Mouse (Mus musculus): ENCODE data around the gene Amacr. TPM values are rescaled to one million over a fixed set of nuclear protein-coding genes. Genes with fewer than 3 reads are reported as not detected.

Amacr gene
- polyA plus RNA-seq, 1 experiment from 2014 or later = 14.3 TPM

GRCm38 (mm10) chr15:10952760-10953305 is 28.7 kb upstream of the Amacr start:
- Histone ChIP-seq H3K9ac (no peak overlapping the region), H3K9me3 (ENCODE audit: low read depth, low read length) (no peaks in the 10 kb centered on the region), H3K4me3 (ENCODE audit: low read depth, low read length) (no peak overlapping the region), H3K36me3 (ENCODE audit: insufficient read depth) (no peaks in the 10 kb centered on the region), H3K4me1 (ENCODE audit: insufficient read depth) (no peaks in the 10 kb centered on the region), H3K4me2 (no peak overlapping the region), H3K27ac (ENCODE audit: low read depth) (no peak overlapping the region), H3K27me3 (ENCODE audit: insufficient read depth, low read length) (no peaks in the 10 kb centered on the region)
- ATAC-seq (ENCODE audit: insufficient read depth) = no peak
- TF ChIP-seq CTCF (IDR thresholded peaks at IDR 0.05; ENCODE audit: low read depth) = no peak
- DNase-seq = peak; percentile 11
- WGBS = 41% methylated on average over 4 of the region's 4 CpGs

GRCm38 (mm10) chr15:10953465-10953864 is 28.1 kb upstream of the Amacr start:
- no peaks in the 10 kb centered on the region for H3K9me3 ChIP-seq (ENCODE audit: low read depth, low read length)
- no peak overlapping the region for H3K27ac ChIP-seq (ENCODE audit: low read depth)
- no peaks in the 10 kb centered on the region for H3K27me3 ChIP-seq (ENCODE audit: insufficient read depth, low read length)
- H3K9ac ChIP-seq = no peak overlapping the region
- WGBS = 81% methylated on average over 1 of the region's 1 CpGs
- no peaks in the 10 kb centered on the region for H3K4me1 ChIP-seq (ENCODE audit: insufficient read depth)
- ATAC-seq (ENCODE audit: insufficient read depth) (no peak), DNase-seq (no peak)
- H3K4me3 ChIP-seq (ENCODE audit: low read depth, low read length) = no peak overlapping the region
- TF ChIP-seq CTCF (IDR thresholded peaks at IDR 0.05; ENCODE audit: low read depth) = no peak
- no peaks in the 10 kb centered on the region for H3K36me3 ChIP-seq (ENCODE audit: insufficient read depth)
- no peak overlapping the region for H3K4me2 ChIP-seq

GRCm38 (mm10) chr15:10954381-10955016 is 27.1 kb upstream of the Amacr start:
- Histone ChIP-seq H3K27ac (ENCODE audit: low read depth) (no peak overlapping the region), H3K4me3 (ENCODE audit: low read depth, low read length) (no peak overlapping the region), H3K9me3 (ENCODE audit: low read depth, low read length) (no peaks in the 10 kb centered on the region), H3K36me3 (ENCODE audit: insufficient read depth) (no peaks in the 10 kb centered on the region), H3K4me1 (ENCODE audit: insufficient read depth) (no peaks in the 10 kb centered on the region), H3K4me2 (no peak overlapping the region), H3K27me3 (ENCODE audit: insufficient read depth, low read length) (no peaks in the 10 kb centered on the region), H3K9ac (no peak overlapping the region)
- WGBS = 74% methylated on average over 6 of the region's 6 CpGs
- ATAC-seq (ENCODE audit: insufficient read depth) (no peak), DNase-seq (no peak)
- TF ChIP-seq CTCF (IDR thresholded peaks at IDR 0.05; ENCODE audit: low read depth) = no peak

- Histone ChIP-seq H3K9ac (no peak overlapping the region), H3K4me1 (ENCODE audit: insufficient read depth) (no peaks in the 10 kb centered on the region), H3K4me2 (no peak overlapping the region), H3K27ac (ENCODE audit: low read depth) (no peak overlapping the region), H3K27me3 (ENCODE audit: insufficient read depth, low read length) (no peaks in the 10 kb centered on the region), H3K36me3 (ENCODE audit: insufficient read depth) (no peaks in the 10 kb centered on the region), H3K4me3 (ENCODE audit: low read depth, low read length) (no peak overlapping the region), H3K9me3 (ENCODE audit: low read depth, low read length) (no peaks in the 10 kb centered on the region)
- DNase-seq (no peak), ATAC-seq (ENCODE audit: insufficient read depth) (no peak)
- 58% methylated on average over 5 of the region's 5 CpGs for WGBS
- no peak for TF ChIP-seq CTCF (IDR thresholded peaks at IDR 0.05; ENCODE audit: low read depth)
These were observed 26.4 kb upstream of the Amacr start for GRCm38 (mm10) chr15:10955156-10955555.

- no peaks in the 10 kb centered on the region for H3K4me1 ChIP-seq (ENCODE audit: insufficient read depth)
- DNase-seq (no peak), ATAC-seq (ENCODE audit: insufficient read depth) (no peak)
- no peaks in the 10 kb centered on the region for H3K36me3 ChIP-seq (ENCODE audit: insufficient read depth)
- H3K27ac ChIP-seq (ENCODE audit: low read depth) = no peak overlapping the region
- no peak overlapping the region for H3K9ac ChIP-seq
- H3K4me3 ChIP-seq (ENCODE audit: low read depth, low read length) = no peak overlapping the region
- TF ChIP-seq CTCF (IDR thresholded peaks at IDR 0.05; ENCODE audit: low read depth) = no peak
- no peaks in the 10 kb centered on the region for H3K27me3 ChIP-seq (ENCODE audit: insufficient read depth, low read length)
- no peak overlapping the region for H3K4me2 ChIP-seq
- WGBS = 49% methylated on average over 3 of the region's 3 CpGs
- no peaks in the 10 kb centered on the region for H3K9me3 ChIP-seq (ENCODE audit: low read depth, low read length)
These were observed 24.9 kb upstream of the Amacr start for GRCm38 (mm10) chr15:10956706-10957105.

GRCm38 (mm10) chr15:10959277-10960026 is 22.1 kb upstream of the Amacr start:
- no peaks in the 10 kb centered on the region for H3K36me3 ChIP-seq (ENCODE audit: insufficient read depth)
- no peak overlapping the region for H3K9ac ChIP-seq
- H3K4me1 ChIP-seq (ENCODE audit: insufficient read depth) = no peaks in the 10 kb centered on the region
- 80% methylated on average over 15 of the region's 15 CpGs for WGBS
- H3K27ac ChIP-seq (ENCODE audit: low read depth) = no peak overlapping the region
- no peak overlapping the region for H3K4me2 ChIP-seq
- H3K4me3 ChIP-seq (ENCODE audit: low read depth, low read length) = no peak overlapping the region
- DNase-seq = no peak
- H3K9me3 ChIP-seq (ENCODE audit: low read depth, low read length) = no peaks in the 10 kb centered on the region
- no peak for TF ChIP-seq CTCF (IDR thresholded peaks at IDR 0.05; ENCODE audit: low read depth)
- no peak for ATAC-seq (ENCODE audit: insufficient read depth)
- H3K27me3 ChIP-seq (ENCODE audit: insufficient read depth, low read length) = no peaks in the 10 kb centered on the region

- no peak overlapping the region for H3K9ac ChIP-seq
- H3K4me2 ChIP-seq = no peak overlapping the region
- H3K9me3 ChIP-seq (ENCODE audit: low read depth, low read length) = no peaks in the 10 kb centered on the region
- H3K4me1 ChIP-seq (ENCODE audit: insufficient read depth) = no peaks in the 10 kb centered on the region
- no peak overlapping the region for H3K4me3 ChIP-seq (ENCODE audit: low read depth, low read length)
- TF ChIP-seq CTCF (IDR thresholded peaks at IDR 0.05; ENCODE audit: low read depth) = no peak
- ATAC-seq (ENCODE audit: insufficient read depth) (no peak), DNase-seq (no peak)
- no peaks in the 10 kb centered on the region for H3K27me3 ChIP-seq (ENCODE audit: insufficient read depth, low read length)
- H3K36me3 ChIP-seq (ENCODE audit: insufficient read depth) = no peaks in the 10 kb centered on the region
- 89% methylated on average over 5 of the region's 5 CpGs for WGBS
- no peak overlapping the region for H3K27ac ChIP-seq (ENCODE audit: low read depth)
These were observed 21.3 kb upstream of the Amacr start for GRCm38 (mm10) chr15:10960267-10960666.

Data from lung, embryonic 14.5 days (tissue).